Mouse (Mus musculus) kidney, embryonic 14.5 days (tissue): ENCODE measurements around the gene Cd3eap. TPM values are rescaled to one million over a fixed set of nuclear protein-coding genes. Genes with fewer than 3 reads are reported as not detected.

Experiments
- ATAC-seq: fragments of 200-750 bp; cut with Nextera tagmentation; 2 replicates; pipeline ENCODE4 v1.8.0; 2017; ENCODE audit warnings: moderate number of reproducible peaks, mild to moderate bottlenecking, moderate TSS enrichment, moderate library complexity; ENCODE audit not compliant: low FRiP score, low TSS enrichment
- H3K27ac ChIP-seq: fragments of 300-500 bp; sonication (generic); 2 replicates; pipeline ENCODE4 v1.5.1; 2014; ENCODE audit warnings: low read depth, mild to moderate bottlenecking, low read length, moderate library complexity, mixed read lengths
- H3K27me3 ChIP-seq: fragments of 300-500 bp; sonication (generic); 2 replicates; pipeline ENCODE4 v1.6.1; 2014; ENCODE audit warnings: mild to moderate bottlenecking, low read length; ENCODE audit not compliant: control insufficient read depth, insufficient read depth
- H3K36me3 ChIP-seq: fragments of 300-500 bp; sonication (generic); 2 replicates; pipeline ENCODE4 v1.6.1; 2014; ENCODE audit warnings: low read length, mixed read lengths; ENCODE audit not compliant: control insufficient read depth, insufficient read depth
- H3K4me1 ChIP-seq: fragments of 300-500 bp; sonication (generic); 2 replicates; pipeline ENCODE4 v1.6.1; 2014; ENCODE audit warnings: low read length, mixed read lengths; ENCODE audit not compliant: control insufficient read depth, insufficient read depth
- H3K4me2 ChIP-seq: fragments of 300-500 bp; sonication (generic); replicated peaks from 2 replicates; pipeline ENCODE4 v1.6.1; 2014; ENCODE audit warnings: low read depth, mild to moderate bottlenecking, low read length
- H3K4me3 ChIP-seq: fragments of 300-500 bp; sonication (generic); 2 replicates; pipeline ENCODE4 v1.5.1; 2014; ENCODE audit warnings: mild to moderate bottlenecking, low read length
- H3K9ac ChIP-seq: fragments of 300-500 bp; sonication (generic); 2 replicates; pipeline ENCODE4 v1.6.1; 2014; ENCODE audit warnings: low read depth, mild to moderate bottlenecking, low read length, moderate library complexity
- H3K9me3 ChIP-seq: fragments of 300-500 bp; sonication (generic); 2 replicates; pipeline ENCODE4 v1.6.1; 2016; ENCODE audit warnings: low read length; ENCODE audit not compliant: control insufficient read depth
- WGBS: fragments of 180-500 bp; shearing (Covaris S2); extraction: QIAGEN DNeasy Blood & Tissue Kit; methylation state at CpG from one replicate; pipeline ENCODE4 v1.1.7; 2014; 5-methylcytosine and 5-hydroxymethylcytosine counted together
- polyA plus RNA-seq: library from polyadenylated mRNA; unstranded; fragments of >200 nt; fragmentation: Nextera tagmentation; extraction: Ambion mirVana; gene quantifications from 2 replicates; pipeline ENCODE4 v1.2.1, GENCODE M21; 2014

The Cd3eap gene
- polyA plus RNA-seq = 21.9 and 26.8 TPM in 2 replicates

GRCm38 (mm10) chr7:19359299-19359891 is at the start of gene Cd3eap, which contains the start of gene Ppp1r13l:
Gene Cd3eap, minus strand, starts transcription at chr7:19359483.
Gene Ppp1r13l, plus strand, starts transcription at chr7:19359749.
- no peaks in the 10 kb centered on the region for H3K9me3 ChIP-seq
- peak within 1 kb of the TSS; percentile 69 for H3K9ac ChIP-seq
- peak within 1 kb of the TSS; percentile 59 for H3K27ac ChIP-seq
- WGBS = under 1% methylated on average over 31 of the region's 31 CpGs
- H3K4me1 ChIP-seq = 0 out of 2 replicates have a peak, but pooled peaks cover 4% of the 10 kb centered on the region
- H3K27me3 ChIP-seq = no peaks in the 10 kb centered on the region
- H3K4me3 ChIP-seq = peak within 1 kb of the TSS; percentile 82
- peak within 1 kb of the TSS; percentile 98 for H3K4me2 ChIP-seq
- H3K36me3 ChIP-seq = peaks cover 27% of the 10 kb centered on the region
- peak; percentile 63 for ATAC-seq

GRCm38 (mm10) chr7:19405417-19405816 is 46.1 kb upstream of the Cd3eap start:
- 3% methylated on average over 19 of the region's 19 CpGs for WGBS
- no peak overlapping the region for H3K9ac ChIP-seq
- H3K27ac ChIP-seq = no peak overlapping the region
- H3K4me2 ChIP-seq = no peak overlapping the region; the same call in 1 of the 2 replicates
- H3K4me1 ChIP-seq = no peaks in the 10 kb centered on the region
- peak; percentile 65 for ATAC-seq
- H3K36me3 ChIP-seq = no peaks in the 10 kb centered on the region
- H3K27me3 ChIP-seq = peaks cover 32% of the 10 kb centered on the region
- H3K4me3 ChIP-seq = no peak overlapping the region
- H3K9me3 ChIP-seq = peaks cover 3% of the 10 kb centered on the region; the same call in 1 of the 2 replicates

GRCm38 (mm10) chr7:19404476-19404875 is 45.2 kb upstream of the Cd3eap start, which contains the start of gene Ckm:
Gene Ckm, plus strand, starts transcription at chr7:19404776.
- peaks cover 32% of the 10 kb centered on the region for H3K27me3 ChIP-seq
- H3K9me3 ChIP-seq = peaks cover 3% of the 10 kb centered on the region; the same call in 1 of the 2 replicates
- ATAC-seq = no peak
- no peak within 1 kb of the TSS for H3K27ac ChIP-seq
- peak within 1 kb of the TSS; percentile 62 for H3K4me3 ChIP-seq
- H3K9ac ChIP-seq = peak within 1 kb of the TSS; percentile 60
- no peaks in the 10 kb centered on the region for H3K4me1 ChIP-seq
- H3K36me3 ChIP-seq = no peaks in the 10 kb centered on the region
- peak within 1 kb of the TSS; percentile 96 for H3K4me2 ChIP-seq
- WGBS = 47% methylated on average over 7 of the region's 7 CpGs

- Histone ChIP-seq H3K4me1 (no peaks in the 10 kb centered on the region), H3K4me2 (peak within 1 kb of the TSS; percentile 96), H3K4me3 (peak within 1 kb of the TSS; percentile 62), H3K27ac (no peak within 1 kb of the TSS), H3K36me3 (no peaks in the 10 kb centered on the region), H3K27me3 (peaks cover 32% of the 10 kb centered on the region), H3K9me3 (peaks cover 3% of the 10 kb centered on the region; the same call in 1 of the 2 replicates), H3K9ac (peak within 1 kb of the TSS; percentile 60)
- peak; percentile 74 for ATAC-seq
- under 1% methylated on average over 60 of the region's 62 CpGs for WGBS
Observed at GRCm38 (mm10) chr7:19403731-19404296, 44.5 kb upstream of the Cd3eap start, which contains the start of gene Klc3. Gene Klc3, minus strand, starts transcription at chr7:19404104.

GRCm38 (mm10) chr7:19402535-19403112 is 43.3 kb upstream of the Cd3eap start:
- no peak for ATAC-seq

GRCm38 (mm10) chr7:19400946-19401345 is 41.7 kb upstream of the Cd3eap start:
- WGBS = 86% methylated on average over 4 of the region's 4 CpGs
- H3K36me3 ChIP-seq = peaks cover under 1% of the 10 kb centered on the region
- H3K4me2 ChIP-seq = no peak overlapping the region
- H3K9ac ChIP-seq = no peak overlapping the region
- no peak for ATAC-seq
- H3K27me3 ChIP-seq = peaks cover 32% of the 10 kb centered on the region
- no peak overlapping the region for H3K4me3 ChIP-seq
- H3K27ac ChIP-seq = no peak overlapping the region
- H3K9me3 ChIP-seq = peaks cover 3% of the 10 kb centered on the region; the same call in 1 of the 2 replicates
- H3K4me1 ChIP-seq = no peaks in the 10 kb centered on the region

More at GRCm38 (mm10) chr7:19402535-19403112, 43.3 kb upstream of the Cd3eap start:
- 80% methylated on average over 9 of the region's 9 CpGs for WGBS
- H3K27me3 ChIP-seq = peaks cover 32% of the 10 kb centered on the region
- H3K9ac ChIP-seq = no peak overlapping the region
- no peaks in the 10 kb centered on the region for H3K36me3 ChIP-seq
- no peak overlapping the region for H3K4me2 ChIP-seq
- peaks cover 3% of the 10 kb centered on the region; the same call in 1 of the 2 replicates for H3K9me3 ChIP-seq
- no peak overlapping the region for H3K27ac ChIP-seq
- no peak overlapping the region for H3K4me3 ChIP-seq
- no peaks in the 10 kb centered on the region for H3K4me1 ChIP-seq

GRCm38 (mm10) chr7:19399496-19400280 is 40.4 kb upstream of the Cd3eap start:
- Histone ChIP-seq H3K9ac (peak overlapping the region; percentile 42; the same call in 1 of the 2 replicates), H3K4me2 (peak overlapping the region; percentile 46), H3K27me3 (peaks cover 26% of the 10 kb centered on the region), H3K4me1 (no peaks in the 10 kb centered on the region), H3K36me3 (peaks cover 13% of the 10 kb centered on the region), H3K27ac (no peak overlapping the region), H3K9me3 (peaks cover 3% of the 10 kb centered on the region; the same call in 1 of the 2 replicates), H3K4me3 (peak overlapping the region; percentile 24)
- 1% methylated on average over 27 of the region's 27 CpGs for WGBS
- peak; percentile 53 for ATAC-seq

- H3K36me3 ChIP-seq = peaks cover 65% of the 10 kb centered on the region
- H3K27ac ChIP-seq = no peak overlapping the region
- no peak overlapping the region for H3K9ac ChIP-seq
- H3K4me1 ChIP-seq = no peaks in the 10 kb centered on the region
- WGBS = 92% methylated on average over 8 of the region's 8 CpGs
- H3K4me3 ChIP-seq = no peak overlapping the region
- H3K27me3 ChIP-seq = no peaks in the 10 kb centered on the region
- H3K4me2 ChIP-seq = no peak overlapping the region
- ATAC-seq = no peak
- no peaks in the 10 kb centered on the region for H3K9me3 ChIP-seq
Observed at GRCm38 (mm10) chr7:19394484-19394883, 35.2 kb upstream of the Cd3eap start.
